Mouse (Mus musculus) kidney, postnatal 0 days (tissue): ENCODE results near the gene Ube2h. TPM values are rescaled to one million over a fixed set of nuclear protein-coding genes. Genes with fewer than 3 reads are reported as not detected.

Experiments
- ATAC-seq: fragments of 200-750 bp; cut with Nextera tagmentation; replicated peaks from 2 replicates; pipeline ENCODE4 v1.8.0; 2017; ENCODE audit warnings: low read depth, moderate number of reproducible peaks, moderate TSS enrichment, moderate library complexity; ENCODE audit not compliant: low FRiP score
- DNase-seq: peaks from one replicate; pipeline ENCODE4 v3.0.0-alpha.2; 2016; ENCODE audit warnings: low spot score
- H3K27ac ChIP-seq: fragments of 300-500 bp; sonication (generic); 2 replicates; pipeline ENCODE4 v1.5.1; 2014; ENCODE audit warnings: mild to moderate bottlenecking
- H3K27me3 ChIP-seq: fragments of 300-500 bp; sonication (generic); 2 replicates; pipeline ENCODE4 v1.6.1; 2014; ENCODE audit warnings: low read length, mixed read lengths; ENCODE audit not compliant: insufficient read depth
- H3K36me3 ChIP-seq: fragments of 300-500 bp; sonication (generic); 2 replicates; pipeline ENCODE4 v1.6.1; 2014; ENCODE audit warnings: low read length, mixed read lengths; ENCODE audit not compliant: insufficient read depth
- H3K4me1 ChIP-seq: fragments of 300-500 bp; sonication (generic); replicated peaks from 2 replicates; pipeline ENCODE4 v1.6.1; 2014; ENCODE audit warnings: antibody characterized with exemption, low read length, mixed read lengths; ENCODE audit not compliant: insufficient read depth
- H3K4me2 ChIP-seq: fragments of 300-500 bp; sonication (generic); 2 replicates; pipeline ENCODE4 v1.6.1; 2014; ENCODE audit warnings: mild to moderate bottlenecking, low read length, moderate library complexity, mixed read lengths
- H3K4me3 ChIP-seq: fragments of 300-500 bp; sonication (generic); replicated peaks from 2 replicates; pipeline ENCODE4 v1.5.1; 2014; ENCODE audit warnings: low read depth, low read length
- H3K9ac ChIP-seq: fragments of 300-500 bp; sonication (generic); 2 replicates; pipeline ENCODE4 v1.6.1; 2014; ENCODE audit warnings: low read depth, low read length
- H3K9me3 ChIP-seq: fragments of 300-500 bp; sonication (generic); replicated peaks from 2 replicates; pipeline ENCODE4 v1.6.1; 2016; ENCODE audit warnings: low read length, inconsistent platforms, mixed read lengths
- CTCF ChIP-seq: IDR thresholded peaks from 2 replicates; pipeline ENCODE4 v1.5.1; 2016; ENCODE audit warnings: antibody characterized with exemption, low read depth, mild to moderate bottlenecking, moderate library complexity
- WGBS: fragments of 180-500 bp; shearing (Covaris S2); extraction: QIAGEN DNeasy Blood & Tissue Kit; methylation state at CpG from one replicate; pipeline ENCODE4 v1.1.7; 2014; 5-methylcytosine and 5-hydroxymethylcytosine counted together
- polyA plus RNA-seq: library from polyadenylated mRNA; unstranded; fragments of >200 nt; fragmentation: Nextera tagmentation; extraction: Ambion mirVana; gene quantifications from 2 replicates; pipeline ENCODE4 v1.2.1, GENCODE M21; 2015

Gene Ube2h
- polyA plus RNA-seq, 1 experiment from 2014 or later, result 38.2 TPM

DNA sequence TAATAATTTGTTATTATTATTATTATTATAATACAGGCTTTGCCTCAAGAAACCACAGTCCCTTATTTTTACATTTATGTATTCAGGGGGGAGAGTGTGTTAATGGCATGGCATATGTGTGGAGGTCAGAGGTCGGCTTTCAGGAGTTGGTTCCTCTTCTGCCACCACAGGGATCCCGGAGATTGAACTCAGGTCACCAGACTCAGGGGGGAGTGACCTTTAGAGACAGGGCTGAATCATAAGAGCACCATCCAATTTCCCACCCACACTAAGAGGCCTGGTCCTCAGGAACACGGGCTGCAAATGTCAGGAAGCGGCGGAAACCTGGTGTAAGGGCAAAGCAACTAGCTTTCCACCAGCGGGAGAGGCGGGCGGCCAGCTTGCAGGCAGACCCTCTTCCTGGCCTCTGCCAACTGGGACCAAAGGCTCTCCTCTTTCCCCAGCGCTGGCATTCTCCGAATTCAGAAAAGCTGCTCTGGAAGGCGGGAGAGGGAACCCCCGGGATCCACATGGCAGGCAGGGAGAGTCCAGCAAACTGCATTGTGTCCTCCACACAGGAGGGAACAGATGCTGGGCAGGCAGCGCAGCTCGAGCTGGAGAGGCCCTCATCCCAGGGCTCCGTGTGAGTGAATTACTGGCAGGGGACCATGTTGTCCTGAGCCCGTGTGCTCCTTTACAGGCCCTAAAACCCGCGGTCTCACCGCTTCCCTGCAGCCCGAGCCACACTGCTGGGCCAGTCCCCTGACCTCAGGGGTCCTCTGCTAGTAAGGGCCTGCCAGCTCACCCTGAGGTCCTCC, 99.8 kb downstream of the Ube2h start:
- ATAC-seq (no peak), DNase-seq (no peak)
- Histone ChIP-seq H3K27ac (no peak overlapping the region), H3K4me3 (no peak overlapping the region), H3K4me2 (no peak overlapping the region), H3K9ac (no peak overlapping the region), H3K9me3 (no peaks in the 10 kb centered on the region), H3K36me3 (no peaks in the 10 kb centered on the region), H3K27me3 (no peaks in the 10 kb centered on the region), H3K4me1 (no peaks in the 10 kb centered on the region)
- WGBS, result 71% methylated on average over 20 of the region's 20 CpGs
- no peak for TF ChIP-seq CTCF

DNA sequence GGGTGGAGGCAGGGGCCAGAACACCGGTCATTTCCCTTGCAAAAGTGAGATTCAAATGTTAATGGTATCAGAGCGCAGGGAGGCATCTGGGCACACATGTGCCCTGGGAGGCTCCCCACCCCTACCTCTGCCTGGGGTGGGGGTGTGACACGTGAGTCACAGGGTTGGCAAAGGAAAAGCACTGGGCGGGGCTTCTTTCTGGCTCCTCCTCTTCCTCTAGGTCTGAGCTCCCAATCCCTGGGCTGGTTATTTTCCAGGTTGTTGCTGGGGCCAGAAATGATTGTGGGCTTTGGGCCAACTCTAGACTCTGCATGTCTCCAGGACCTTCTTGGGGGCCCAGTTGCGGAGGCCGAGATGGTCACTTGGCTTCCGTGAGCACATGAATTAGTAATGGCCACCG, 108.2 kb downstream of the Ube2h start:
- TF ChIP-seq CTCF, result no peak
- Histone ChIP-seq H3K9ac (no peak overlapping the region), H3K4me1 (no peaks in the 10 kb centered on the region), H3K27ac (no peak overlapping the region), H3K4me3 (no peak overlapping the region), H3K27me3 (no peaks in the 10 kb centered on the region), H3K4me2 (no peak overlapping the region), H3K9me3 (no peaks in the 10 kb centered on the region), H3K36me3 (no peaks in the 10 kb centered on the region)
- no peak for DNase-seq
- ATAC-seq, result no peak
- 80% methylated on average over 8 of the region's 8 CpGs for WGBS

DNA sequence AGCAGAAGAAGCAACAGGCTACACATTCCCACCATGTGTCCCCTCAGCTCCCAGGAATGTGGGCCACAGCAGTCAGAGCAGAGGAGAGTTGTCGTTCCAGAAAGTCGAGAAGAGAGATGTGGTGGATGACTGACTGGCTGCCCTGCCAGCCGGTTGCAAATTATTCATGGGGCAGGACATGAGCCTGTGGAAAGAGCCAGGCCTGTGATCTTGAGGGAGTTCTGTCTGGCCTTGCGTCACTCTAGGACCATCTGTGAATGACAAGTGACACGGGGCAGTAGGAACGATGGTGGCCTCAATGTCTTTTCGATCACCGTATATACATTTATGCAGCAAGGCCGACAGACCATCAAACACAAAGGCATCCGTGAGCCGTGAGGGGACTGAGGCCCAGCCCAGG, 108.7 kb downstream of the Ube2h start:
- Histone ChIP-seq H3K27ac (no peak overlapping the region), H3K4me1 (no peaks in the 10 kb centered on the region), H3K4me2 (no peak overlapping the region), H3K36me3 (no peaks in the 10 kb centered on the region), H3K27me3 (no peaks in the 10 kb centered on the region), H3K9ac (no peak overlapping the region), H3K4me3 (no peak overlapping the region), H3K9me3 (no peaks in the 10 kb centered on the region)
- DNase-seq (no peak), ATAC-seq (no peak)
- WGBS, result 74% methylated on average over 11 of the region's 11 CpGs
- TF ChIP-seq CTCF, result no peak

DNA sequence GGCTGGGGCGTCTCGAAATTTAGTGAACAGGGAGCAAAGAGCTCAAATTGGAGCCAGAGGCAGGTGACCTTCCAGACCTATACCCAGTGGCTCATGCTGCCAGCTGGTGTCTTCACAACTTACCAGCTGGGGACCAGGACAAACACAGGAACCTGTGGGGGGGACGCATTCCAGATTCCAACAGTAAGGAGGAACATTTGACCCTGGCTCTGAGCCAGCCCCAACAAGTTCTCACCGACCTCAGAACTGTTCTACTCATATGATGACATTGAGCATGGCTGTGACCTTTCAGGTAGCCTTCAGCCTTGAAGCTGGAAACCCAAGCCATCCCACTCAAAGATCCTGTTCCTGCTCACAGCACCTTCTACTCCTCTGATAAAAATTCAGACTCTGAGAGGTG, 120.7 kb downstream of the Ube2h start:
- no peak overlapping the region for H3K4me2 ChIP-seq
- H3K27ac ChIP-seq, result no peak overlapping the region
- no peaks in the 10 kb centered on the region for H3K36me3 ChIP-seq
- H3K27me3 ChIP-seq, result peaks cover 25% of the 10 kb centered on the region
- 0 out of 2 replicates have a peak, but pooled peaks cover 4% of the 10 kb centered on the region for H3K4me1 ChIP-seq
- no peaks in the 10 kb centered on the region; the same call in 1 of the 2 replicates for H3K9me3 ChIP-seq
- WGBS, result 67% methylated on average over 4 of the region's 4 CpGs
- ATAC-seq, result no peak
- H3K9ac ChIP-seq, result no peak overlapping the region
- DNase-seq, result no peak
- H3K4me3 ChIP-seq, result no peak overlapping the region
- no peak for TF ChIP-seq CTCF

DNA sequence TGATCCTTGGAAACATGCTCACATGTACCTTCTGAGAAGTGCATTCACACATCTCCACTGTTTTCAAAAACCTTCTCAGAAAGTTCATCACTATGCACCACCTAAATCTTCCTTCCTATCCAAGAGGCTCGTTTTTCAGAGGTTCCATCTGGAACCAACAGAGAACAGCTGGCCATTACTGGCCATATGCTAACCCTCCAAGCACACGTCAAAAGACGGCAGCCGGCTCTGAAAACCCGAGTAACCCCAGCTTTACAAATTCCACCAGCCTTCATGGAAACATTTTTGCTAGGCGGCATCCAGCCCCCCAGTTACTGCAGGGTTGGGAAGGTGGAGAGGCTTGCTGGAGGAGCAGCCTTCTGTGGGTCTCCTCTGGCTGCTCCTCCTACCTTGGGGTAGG, 122.3 kb downstream of the Ube2h start:
- no peak for DNase-seq
- Histone ChIP-seq H3K9me3 (no peaks in the 10 kb centered on the region; the same call in 1 of the 2 replicates), H3K27ac (no peak overlapping the region), H3K27me3 (peaks cover 39% of the 10 kb centered on the region), H3K4me2 (no peak overlapping the region), H3K4me1 (peaks cover 4% of the 10 kb centered on the region; the same call in 1 of the 2 replicates), H3K36me3 (no peaks in the 10 kb centered on the region), H3K4me3 (no peak overlapping the region), H3K9ac (no peak overlapping the region)
- 35% methylated on average over 6 of the region's 6 CpGs for WGBS
- no peak for ATAC-seq
- no peak for TF ChIP-seq CTCF

DNA sequence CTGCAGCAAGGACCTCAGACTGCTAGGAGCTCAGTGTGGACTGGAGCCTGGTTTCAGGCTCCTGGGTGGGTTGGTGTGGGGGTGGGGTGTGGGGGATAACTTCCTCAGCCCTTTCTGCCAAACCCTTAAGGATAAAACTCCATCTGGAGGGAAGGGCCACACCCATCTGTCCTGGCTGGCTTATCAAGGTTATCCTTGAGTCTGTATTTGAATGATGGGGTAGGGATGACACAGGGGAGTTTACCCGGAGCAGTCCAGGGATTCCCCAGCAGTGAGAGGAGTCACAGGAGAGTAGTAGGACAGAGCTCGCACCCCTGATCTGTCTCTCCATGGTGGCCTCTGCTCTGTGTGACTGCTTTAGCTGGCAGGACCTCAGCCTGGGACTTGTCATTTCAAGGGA, 124.0 kb downstream of the Ube2h start:
- Histone ChIP-seq H3K27ac (no peak overlapping the region), H3K9ac (no peak overlapping the region), H3K4me3 (no peak overlapping the region), H3K9me3 (no peaks in the 10 kb centered on the region; the same call in 1 of the 2 replicates), H3K27me3 (peaks cover 56% of the 10 kb centered on the region), H3K4me1 (peaks cover 14% of the 10 kb centered on the region; the same call in 1 of the 2 replicates), H3K4me2 (no peak overlapping the region), H3K36me3 (no peaks in the 10 kb centered on the region)
- ATAC-seq, result no peak
- DNase-seq, result no peak
- no peak for TF ChIP-seq CTCF
- WGBS, result 30% methylated on average over 2 of the region's 2 CpGs
